Mouse (Mus musculus) MEL (cell line): ENCODE results near the gene Slain1. TPM values are rescaled to one million over a fixed set of nuclear protein-coding genes. Genes with fewer than 3 reads are reported as not detected.

Source experiments
- DNase-seq: peaks from one replicate; pipeline ENCODE4 v3.0.0; 2011; ENCODE audit warnings: low read depth, low spot score
- H3K27ac ChIP-seq: 2 replicates; pipeline ENCODE4 v1.5.1; 2012; ENCODE audit warnings: low read depth, mild to moderate bottlenecking, control low read depth, low read length, moderate library complexity; ENCODE audit not compliant: control insufficient read depth
- H3K27me3 ChIP-seq, 2 experiments: fragments of 150-350 bp in 1 of 2; sonication (generic) in 1 of 2; 2 replicates each; pipeline ENCODE4 v1.6.1; 2012; ENCODE audit warnings: low read length in 2 of 2, mild to moderate bottlenecking in 2 of 2, improper control_type of control experiment in 1 of 2, moderate library complexity in 1 of 2; ENCODE audit not compliant: insufficient read depth in 2 of 2, control insufficient read depth in 1 of 2
- H3K36me3 ChIP-seq, 2 experiments: 2 replicates each; pipeline ENCODE4 v1.6.1; 2012 to 2014; ENCODE audit warnings: low read length in 2 of 2, improper control_type of control experiment in 1 of 2, inconsistent platforms in 1 of 2, mild to moderate bottlenecking in 1 of 2; ENCODE audit not compliant: insufficient read depth in 2 of 2, control insufficient read depth in 1 of 2
- H3K4me1 ChIP-seq, 2 experiments: fragments of 150-350 bp in 1 of 2; sonication (generic) in 1 of 2; 2 replicates each; pipeline ENCODE4 v1.6.1; 2012; ENCODE audit warnings: low read length in 2 of 2, improper control_type of control experiment in 1 of 2, mild to moderate bottlenecking in 1 of 2; ENCODE audit not compliant: insufficient read depth in 2 of 2, control insufficient read depth in 1 of 2
- H3K4me3 ChIP-seq, 2 experiments: fragments of 150-350 bp in 1 of 2; sonication (generic) in 1 of 2; 2 replicates each; pipeline ENCODE4 v1.5.1; 2012; ENCODE audit warnings: low read depth in 2 of 2, low read length in 2 of 2, mild to moderate bottlenecking in 2 of 2, moderate library complexity in 2 of 2, control low read depth in 1 of 2, improper control_type of control experiment in 1 of 2; ENCODE audit not compliant: control insufficient read depth in 1 of 2, insufficient read depth in 1 of 2
- H3K79me2 ChIP-seq: 2 replicates; pipeline ENCODE4 v1.6.1; 2012; ENCODE audit warnings: mild to moderate bottlenecking, low read length, moderate library complexity; ENCODE audit not compliant: control insufficient read depth, poor library complexity, insufficient read depth
- H3K9ac ChIP-seq: 2 replicates; pipeline ENCODE4 v1.6.1; 2012; ENCODE audit warnings: low read depth, mild to moderate bottlenecking, control low read depth, low read length, moderate library complexity; ENCODE audit not compliant: control insufficient read depth, poor library complexity, severe bottlenecking
- H3K9me3 ChIP-seq: fragments of 150-350 bp; sonication (generic); replicated peaks from 2 replicates; pipeline ENCODE4 v1.6.1; 2012; ENCODE audit warnings: mild to moderate bottlenecking, low read length, improper control_type of control experiment, moderate library complexity; ENCODE audit not compliant: insufficient read depth
- BHLHE40 ChIP-seq: IDR thresholded peaks from 2 replicates; pipeline ENCODE4 v1.6.1; 2012; ENCODE audit warnings: low read depth, mild to moderate bottlenecking, inconsistent platforms, low read length, improper control_type of control experiment, borderline replicate concordance
- CHD1 ChIP-seq: IDR thresholded peaks from 2 replicates; pipeline ENCODE4 v1.6.1; 2012; ENCODE audit warnings: low read depth, mild to moderate bottlenecking, inconsistent platforms, low read length, improper control_type of control experiment
- CHD2 ChIP-seq: IDR thresholded peaks from 2 replicates; pipeline ENCODE4 v1.6.1; 2011; ENCODE audit warnings: low read length, improper control_type of control experiment
- CTCF ChIP-seq, 3 experiments: IDR thresholded peaks in 2 of 3; conservative IDR thresholded peaks in 1 of 3; 2 replicates each; pipeline ENCODE4 v1.5.1; 2011 to 2012; ENCODE audit warnings: low read length in 3 of 3, low read depth in 2 of 3, mild to moderate bottlenecking in 2 of 3, improper control_type of control experiment in 1 of 3, inconsistent platforms in 1 of 3, mixed read lengths in 1 of 3, moderate library complexity in 1 of 3; ENCODE audit not compliant: control insufficient read depth in 1 of 3, insufficient read depth in 1 of 3, poor library complexity in 1 of 3, severe bottlenecking in 1 of 3
- ELF1 ChIP-seq: IDR thresholded peaks from 2 replicates; pipeline ENCODE4 v1.6.1; 2014; ENCODE audit warnings: low read depth, mild to moderate bottlenecking, inconsistent platforms, low read length, improper control_type of control experiment, moderate library complexity
- EP300 ChIP-seq, 2 experiments: IDR thresholded peaks; 2 replicates each; pipeline ENCODE4 v1.6.1; 2011; ENCODE audit warnings: improper control_type of control experiment in 2 of 2, low read length in 2 of 2, low read depth in 1 of 2, mild to moderate bottlenecking in 1 of 2
- GABPA ChIP-seq: IDR thresholded peaks from 2 replicates; pipeline ENCODE4 v1.6.1; 2012; ENCODE audit warnings: low read depth, mild to moderate bottlenecking, inconsistent platforms, low read length, improper control_type of control experiment, moderate library complexity
- GATA1 ChIP-seq: IDR thresholded peaks from 2 replicates; pipeline ENCODE4 v1.6.1; 2011; ENCODE audit warnings: low read depth, low read length, improper control_type of control experiment
- HCFC1 ChIP-seq: IDR thresholded peaks from 2 replicates; pipeline ENCODE4 v1.6.1; 2012; ENCODE audit warnings: low read depth, mild to moderate bottlenecking, inconsistent platforms, low read length, improper control_type of control experiment, moderate library complexity
- JUND ChIP-seq: IDR thresholded peaks from 2 replicates; pipeline ENCODE4 v1.6.1; 2011; ENCODE audit warnings: low read depth, mild to moderate bottlenecking, improper control_type of control experiment, low read length
- KAT2A ChIP-seq: conservative IDR thresholded peaks from 2 replicates; pipeline ENCODE4 v1.6.1; 2012; ENCODE audit warnings: low read depth, low read length, improper control_type of control experiment, inconsistent platforms
- MAFK ChIP-seq: IDR thresholded peaks from 2 replicates; pipeline ENCODE4 v1.6.1; 2011; ENCODE audit warnings: low read depth, mild to moderate bottlenecking, low read length, improper control_type of control experiment, borderline replicate concordance
- MAZ ChIP-seq: IDR thresholded peaks from 2 replicates; pipeline ENCODE4 v1.6.1; 2012; ENCODE audit warnings: low read depth, mild to moderate bottlenecking, inconsistent platforms, low read length, improper control_type of control experiment
- MXI1 ChIP-seq: IDR thresholded peaks from 2 replicates; pipeline ENCODE4 v1.6.1; 2011; ENCODE audit warnings: mild to moderate bottlenecking, low read depth, low read length, improper control_type of control experiment
- MYB ChIP-seq: IDR thresholded peaks from 2 replicates; pipeline ENCODE4 v1.6.1; 2011; ENCODE audit warnings: mild to moderate bottlenecking, low read depth, low read length, improper control_type of control experiment
- NRF1 ChIP-seq: IDR thresholded peaks from 2 replicates; pipeline ENCODE4 v1.6.1; 2014; ENCODE audit warnings: low read depth, mild to moderate bottlenecking, inconsistent platforms, low read length, improper control_type of control experiment, moderate library complexity; ENCODE audit not compliant: poor library complexity, insufficient read depth, severe bottlenecking
- POLR2AphosphoS2 ChIP-seq: IDR thresholded peaks from 2 replicates; pipeline ENCODE4 v1.6.1; 2011; ENCODE audit warnings: low read length, improper control_type of control experiment
- POLR2AphosphoS5 ChIP-seq: IDR thresholded peaks from 2 replicates; pipeline ENCODE4 v1.6.1; 2012; ENCODE audit warnings: low read depth, borderline replicate concordance, mild to moderate bottlenecking, inconsistent platforms, low read length, moderate library complexity, mixed read lengths
- RAD21 ChIP-seq: IDR thresholded peaks from 2 replicates; pipeline ENCODE4 v1.6.1; 2011; ENCODE audit warnings: mild to moderate bottlenecking, low read depth, low read length, improper control_type of control experiment
- RCOR1 ChIP-seq: IDR thresholded peaks from 2 replicates; pipeline ENCODE4 v1.6.1; 2012; ENCODE audit warnings: low read depth, mild to moderate bottlenecking, inconsistent platforms, low read length, improper control_type of control experiment
- SIN3A ChIP-seq: IDR thresholded peaks from 2 replicates; pipeline ENCODE4 v1.6.1; 2012; ENCODE audit warnings: low read length, improper control_type of control experiment, inconsistent platforms
- TBP ChIP-seq: IDR thresholded peaks from 2 replicates; pipeline ENCODE4 v1.8.0; 2011; ENCODE audit warnings: low read depth, low read length, improper control_type of control experiment
- TCF12 ChIP-seq: IDR thresholded peaks from 2 replicates; pipeline ENCODE4 v1.6.1; 2014; ENCODE audit warnings: low read depth, mild to moderate bottlenecking, inconsistent platforms, low read length, improper control_type of control experiment, moderate library complexity
- USF1 ChIP-seq: IDR thresholded peaks from 2 replicates; pipeline ENCODE4 v1.6.1; 2014; ENCODE audit warnings: low read depth, mild to moderate bottlenecking, inconsistent platforms, low read length, improper control_type of control experiment, moderate library complexity
- ZC3H11A ChIP-seq: IDR thresholded peaks from 2 replicates; pipeline ENCODE4 v1.6.1; 2012; ENCODE audit warnings: low read depth, mild to moderate bottlenecking, inconsistent platforms, low read length, improper control_type of control experiment
- ZMIZ1 ChIP-seq: IDR thresholded peaks from 2 replicates; pipeline ENCODE4 v1.6.1; 2012; ENCODE audit warnings: low read depth, mild to moderate bottlenecking, inconsistent platforms, low read length, improper control_type of control experiment, moderate library complexity
- ZNF384 ChIP-seq: IDR thresholded peaks from 2 replicates; pipeline ENCODE4 v1.6.1; 2012; ENCODE audit warnings: low read depth, mild to moderate bottlenecking, inconsistent platforms, low read length, improper control_type of control experiment
- polyA plus RNA-seq, 2 experiments: library from polyadenylated mRNA; stranded (reverse) in 1 of 2; unstranded in 1 of 2; fragments of >175 nt in 1 of 2; fragments of >200 nt in 1 of 2; gene quantifications; 2 replicates each; pipeline versions ENCODE4 v1.2.1 to v1.2.4; 2012; ENCODE audit warnings: low replicate concordance in 2 of 2, low read depth in 1 of 2; ENCODE audit not compliant: insufficient read length in 2 of 2, insufficient read depth in 1 of 2, missing spikeins in 1 of 2
- total RNA-seq: library from RNA; depleted of rRNA; stranded (reverse); fragments of 300-350 nt; gene quantifications from 2 replicates; pipeline ENCODE4 v1.2.3, GENCODE M21; 2012

The Slain1 gene
- total and polyA plus RNA-seq, 3 experiments: not detected

- no peak for DNase-seq
- Histone ChIP-seq H3K27ac (no peak overlapping the region), H3K9ac (no peak overlapping the region), H3K79me2 (no peaks in the 10 kb centered on the region), H3K9me3 (no peaks in the 10 kb centered on the region), H3K27me3 (no peaks in the 10 kb centered on the region), H3K4me1 (no peaks in the 10 kb centered on the region), H3K4me3 (no peak overlapping the region), H3K36me3 (no peaks in the 10 kb centered on the region)
- TF ChIP-seq ZMIZ1 (no peak), POLR2AphosphoS5 (no peak), EP300 (IDR thresholded peaks at IDR 0.05; ENCODE audit: low read depth in 1 of 2, low read length in 2 of 2) (no peak), RAD21 (no peak), SIN3A (no peak), GABPA (no peak), ELF1 (no peak), JUND (no peak), BHLHE40 (no peak), NRF1 (no peak), TCF12 (no peak), USF1 (no peak), MXI1 (no peak), CTCF (IDR thresholded peaks at IDR 0.05 in 2 of 3, conservative IDR thresholded peaks at IDR 0.05 in 1 of 3; ENCODE audit: control insufficient read depth in 1 of 3, insufficient read depth in 1 of 3, low read depth in 2 of 3, low read length in 3 of 3, poor library complexity in 1 of 3, severe bottlenecking in 1 of 3) (no peak), HCFC1 (no peak)
Observed at GRCm38 (mm10) chr14:103680285-103680819, 30.3 kb downstream of the Slain1 start.

GRCm38 (mm10) chr14:103682633-103683390 is 32.8 kb downstream of the Slain1 start:
- no peak for DNase-seq

More at GRCm38 (mm10) chr14:103682633-103683390, 32.8 kb downstream of the Slain1 start:
- no peaks in the 10 kb centered on the region for H3K9me3 ChIP-seq
- TF ChIP-seq CHD1 (no peak), GABPA (no peak), ZNF384 (no peak), MXI1 (no peak), POLR2AphosphoS2 (no peak), MYB (no peak), HCFC1 (no peak), RCOR1 (no peak), TCF12 (no peak), MAFK (no peak), GATA1 (no peak), NRF1 (no peak), KAT2A (no peak), CTCF (IDR thresholded peaks at IDR 0.05 in 2 of 3, conservative IDR thresholded peaks at IDR 0.05 in 1 of 3; ENCODE audit: control insufficient read depth in 1 of 3, insufficient read depth in 1 of 3, low read depth in 2 of 3, low read length in 3 of 3, poor library complexity in 1 of 3, severe bottlenecking in 1 of 3) (no peak), CHD2 (no peak), ZC3H11A (no peak), SIN3A (no peak), TBP (no peak), MAZ (no peak)
- TF ChIP-seq, all 39 proteins: peak for 0
- Histone ChIP-seq H3K27me3 (no peaks in the 10 kb centered on the region), H3K79me2 (no peaks in the 10 kb centered on the region), H3K4me1 (no peaks in the 10 kb centered on the region), H3K27ac (no peak overlapping the region), H3K36me3 (no peaks in the 10 kb centered on the region), H3K4me3 (no peak overlapping the region), H3K9ac (no peak overlapping the region)
